Mouse (Mus musculus): ENCODE measurements around the gene D930048N14Rik.

GRCm38 (mm10) chr11:51609266-51609909, 41.4 kb upstream of the D930048N14Rik start:
- TF ChIP-seq CTCF (IDR thresholded peaks at IDR 0.05; ENCODE audit: low read depth) (no peak), EP300 (IDR thresholded peaks at IDR 0.05; ENCODE audit: low read depth) (peak; percentile 67)

Measured in liver, postnatal 0 days (tissue).